Mouse (Mus musculus) hindbrain, embryonic 14.5 days (tissue): Measurements from ENCODE around the gene Parp12. TPM values are rescaled to one million over a fixed set of nuclear protein-coding genes. Genes with fewer than 3 reads are reported as not detected.

ENCODE experiments used
- ATAC-seq: fragments of 200-750 bp; cut with Nextera tagmentation; 2 replicates; pipeline ENCODE4 v1.8.0; 2017; ENCODE audit warnings: moderate number of reproducible peaks, mild to moderate bottlenecking, moderate TSS enrichment, moderate library complexity; ENCODE audit not compliant: low FRiP score
- DNase-seq: peaks from one replicate; pipeline ENCODE4 v3.0.0-alpha.2; 2015; ENCODE audit warnings: low spot score
- H3K27ac ChIP-seq: fragments of 300-500 bp; sonication (generic); 2 replicates; pipeline ENCODE4 v1.5.1; 2014; ENCODE audit warnings: mild to moderate bottlenecking, moderate library complexity
- H3K27me3 ChIP-seq: fragments of 300-500 bp; sonication (generic); 2 replicates; pipeline ENCODE4 v1.6.1; 2014; ENCODE audit warnings: mild to moderate bottlenecking, low read length, mixed read lengths; ENCODE audit not compliant: control insufficient read depth, insufficient read depth
- H3K36me3 ChIP-seq: fragments of 300-500 bp; sonication (generic); replicated peaks from 2 replicates; pipeline ENCODE4 v1.6.1; 2014; ENCODE audit not compliant: control insufficient read depth, insufficient read depth
- H3K4me1 ChIP-seq: fragments of 300-500 bp; sonication (generic); replicated peaks from 2 replicates; pipeline ENCODE4 v1.6.1; 2014; ENCODE audit warnings: antibody characterized with exemption, low read length, mixed read lengths; ENCODE audit not compliant: control insufficient read depth, insufficient read depth
- H3K4me2 ChIP-seq: fragments of 300-500 bp; sonication (generic); replicated peaks from 2 replicates; pipeline ENCODE4 v1.6.1; 2014; ENCODE audit warnings: mild to moderate bottlenecking, moderate library complexity
- H3K4me3 ChIP-seq: fragments of 300-500 bp; sonication (generic); replicated peaks from 2 replicates; pipeline ENCODE4 v1.5.1; 2014; ENCODE audit warnings: mild to moderate bottlenecking, low read length
- H3K9ac ChIP-seq: fragments of 300-500 bp; sonication (generic); 2 replicates; pipeline ENCODE4 v1.6.1; 2014
- H3K9me3 ChIP-seq: fragments of 300-500 bp; sonication (generic); 2 replicates; pipeline ENCODE4 v1.6.1; 2016; ENCODE audit warnings: low read length; ENCODE audit not compliant: control insufficient read depth
- WGBS: fragments of 180-500 bp; shearing (Covaris S2); extraction: QIAGEN DNeasy Blood & Tissue Kit; methylation state at CpG from one replicate; pipeline ENCODE4 v1.1.7; 2014; 5-methylcytosine and 5-hydroxymethylcytosine counted together
- polyA plus RNA-seq: library from polyadenylated mRNA; unstranded; fragments of >200 nt; fragmentation: Nextera tagmentation; extraction: Ambion mirVana; gene quantifications from 2 replicates; pipeline ENCODE4 v1.2.1, GENCODE M21; 2014

Gene Parp12
- polyA plus RNA-seq, 1 experiment from 2014 or later = 3.3 TPM

DNA sequence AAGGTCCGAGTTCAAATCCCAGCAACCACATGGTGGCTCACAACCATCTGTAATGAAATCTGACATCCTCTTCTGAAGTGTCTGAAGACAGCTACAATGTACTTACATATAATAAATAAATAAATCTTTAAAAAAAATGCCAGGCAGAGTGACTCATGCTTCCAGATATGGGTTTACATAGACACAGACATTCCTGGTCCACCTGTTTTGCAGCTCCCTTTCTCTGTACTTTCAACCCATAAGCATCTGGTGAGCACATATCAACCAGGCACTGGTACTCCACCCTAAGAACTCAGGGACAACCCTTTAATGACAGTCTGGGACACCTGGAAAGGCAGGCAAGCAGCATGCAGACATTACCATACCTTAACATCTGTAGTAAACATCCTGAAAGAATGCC is 2.7 kb downstream of the Parp12 start:
- no peak for ATAC-seq
- H3K4me1 ChIP-seq = no peaks in the 10 kb centered on the region
- WGBS = 82% methylated on average over 1 of the region's 1 CpGs

DNA sequence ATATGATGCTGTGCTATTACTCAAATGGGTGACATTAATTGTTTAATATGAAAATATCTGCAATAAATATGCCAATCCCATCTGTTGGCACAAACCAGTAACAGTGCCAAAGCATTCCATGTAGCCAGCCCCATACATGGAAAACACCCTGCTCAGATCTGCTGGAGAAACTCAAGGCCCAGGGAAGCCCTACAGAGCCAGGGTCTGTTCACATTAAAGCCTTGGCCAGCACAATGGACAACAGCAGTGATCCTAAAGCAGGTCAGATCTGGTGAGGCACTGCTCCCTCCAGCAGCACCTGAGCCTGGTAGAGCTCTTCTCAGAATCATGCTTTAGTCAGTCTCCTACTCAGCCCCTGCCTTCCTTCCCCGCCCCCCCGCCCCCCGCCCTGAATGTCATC is 5.0 kb downstream of the Parp12 start:
- WGBS = 75% methylated on average over 3 of the region's 3 CpGs
- H3K4me2 ChIP-seq = no peak overlapping the region
- no peak overlapping the region for H3K27ac ChIP-seq
- H3K9ac ChIP-seq = no peak overlapping the region
- H3K27me3 ChIP-seq = peaks cover 25% of the 10 kb centered on the region
- DNase-seq = no peak
- H3K4me3 ChIP-seq = no peak overlapping the region
- H3K36me3 ChIP-seq = no peaks in the 10 kb centered on the region
- H3K9me3 ChIP-seq = no peaks in the 10 kb centered on the region
- H3K4me1 ChIP-seq = no peaks in the 10 kb centered on the region
- no peak for ATAC-seq

More for the DNA sequence above, 2.7 kb downstream of the Parp12 start:
- Histone ChIP-seq H3K9me3 (0 out of 2 replicates have a peak, but pooled peaks cover 7% of the 10 kb centered on the region), H3K4me3 (no peak overlapping the region), H3K4me2 (no peak overlapping the region), H3K27ac (no peak overlapping the region), H3K27me3 (peaks cover 37% of the 10 kb centered on the region), H3K9ac (no peak overlapping the region), H3K36me3 (no peaks in the 10 kb centered on the region)
- DNase-seq = no peak

DNA sequence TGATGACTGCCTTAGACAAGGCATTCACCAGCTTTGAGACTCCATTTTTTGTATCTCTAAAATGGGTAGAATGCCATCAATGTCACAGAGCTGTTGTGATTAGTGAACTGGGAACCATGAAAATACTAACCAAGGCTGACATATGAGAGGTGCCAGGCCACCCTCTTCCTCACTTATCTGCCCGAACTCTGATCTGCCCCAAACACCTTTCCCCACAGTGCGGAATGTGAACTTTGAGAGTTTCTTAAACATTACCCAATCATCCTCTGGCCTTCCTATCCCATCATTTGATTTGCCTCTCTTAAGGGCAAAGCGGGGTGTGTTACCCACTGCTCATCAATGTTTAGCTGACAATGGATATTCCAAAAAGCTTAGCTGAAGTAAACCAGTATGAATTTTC is 5.4 kb downstream of the Parp12 start:
- Histone ChIP-seq H3K27me3 (peaks cover 23% of the 10 kb centered on the region), H3K9me3 (no peaks in the 10 kb centered on the region), H3K4me2 (no peak overlapping the region), H3K27ac (no peak overlapping the region), H3K9ac (no peak overlapping the region), H3K4me3 (no peak overlapping the region), H3K36me3 (no peaks in the 10 kb centered on the region), H3K4me1 (no peaks in the 10 kb centered on the region)
- ATAC-seq (no peak), DNase-seq (no peak)
- WGBS = 96% methylated on average over 3 of the region's 3 CpGs

DNA sequence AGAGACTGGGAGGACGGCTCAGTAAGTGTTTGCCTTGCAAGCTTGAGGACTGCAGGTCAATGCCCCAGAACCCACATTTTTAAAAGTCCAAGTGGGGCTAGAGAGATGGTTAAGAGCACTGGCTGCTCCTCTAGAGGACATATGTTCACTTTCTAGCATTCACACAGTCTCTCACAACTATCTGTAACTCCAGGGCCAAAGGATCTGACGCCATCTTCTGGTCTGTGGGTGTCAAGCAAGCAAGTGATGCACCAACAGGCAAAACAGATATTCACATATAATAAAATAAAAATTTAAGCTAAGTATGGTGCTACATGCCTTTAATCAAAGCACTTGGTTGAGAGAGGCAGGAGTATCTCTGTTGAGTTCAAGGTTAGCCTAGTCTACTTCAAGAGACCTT is 11.3 kb downstream of the Parp12 start:
- Histone ChIP-seq H3K4me2 (no peak overlapping the region), H3K9ac (no peak overlapping the region), H3K27ac (no peak overlapping the region), H3K9me3 (no peaks in the 10 kb centered on the region), H3K4me1 (no peaks in the 10 kb centered on the region), H3K36me3 (no peaks in the 10 kb centered on the region), H3K4me3 (no peak overlapping the region), H3K27me3 (no peaks in the 10 kb centered on the region)
- ATAC-seq (no peak), DNase-seq (no peak)
- WGBS = 57% methylated on average over 2 of the region's 2 CpGs

GRCm38 (mm10) chr6:39104631-39105030 is 13.5 kb downstream of the Parp12 start:
- Histone ChIP-seq H3K4me3 (no peak overlapping the region), H3K9me3 (no peaks in the 10 kb centered on the region), H3K36me3 (no peaks in the 10 kb centered on the region), H3K27me3 (no peaks in the 10 kb centered on the region), H3K4me1 (no peaks in the 10 kb centered on the region), H3K27ac (no peak overlapping the region), H3K9ac (no peak overlapping the region), H3K4me2 (no peak overlapping the region)
- ATAC-seq (no peak), DNase-seq (no peak)
- WGBS = 89% methylated on average over 4 of the region's 4 CpGs

DNA sequence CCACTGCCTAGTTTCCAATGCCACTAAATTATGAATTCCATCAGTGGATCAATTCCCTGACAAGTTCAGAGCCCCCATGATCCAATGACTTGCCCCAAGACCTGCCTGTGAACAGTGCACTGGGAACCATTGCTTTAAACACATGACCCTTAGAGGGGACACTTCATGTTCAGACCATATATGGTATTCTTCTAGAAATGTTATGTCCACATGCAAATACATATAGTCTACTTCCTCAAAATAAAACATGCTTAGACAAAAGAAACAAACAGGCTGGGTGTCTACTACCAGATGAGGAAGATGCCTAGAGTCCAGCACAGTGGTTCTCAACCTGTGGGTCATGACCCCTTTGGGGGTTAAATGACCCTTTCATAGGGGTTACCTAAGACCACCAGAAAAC is 41.7 kb downstream of the Parp12 start:
- Histone ChIP-seq H3K36me3 (no peaks in the 10 kb centered on the region), H3K9me3 (no peaks in the 10 kb centered on the region), H3K27ac (no peak overlapping the region), H3K4me1 (peaks cover 6% of the 10 kb centered on the region), H3K9ac (no peak overlapping the region), H3K4me2 (no peak overlapping the region), H3K27me3 (no peaks in the 10 kb centered on the region), H3K4me3 (no peak overlapping the region)
- no peak for ATAC-seq
- DNase-seq = no peak

DNA sequence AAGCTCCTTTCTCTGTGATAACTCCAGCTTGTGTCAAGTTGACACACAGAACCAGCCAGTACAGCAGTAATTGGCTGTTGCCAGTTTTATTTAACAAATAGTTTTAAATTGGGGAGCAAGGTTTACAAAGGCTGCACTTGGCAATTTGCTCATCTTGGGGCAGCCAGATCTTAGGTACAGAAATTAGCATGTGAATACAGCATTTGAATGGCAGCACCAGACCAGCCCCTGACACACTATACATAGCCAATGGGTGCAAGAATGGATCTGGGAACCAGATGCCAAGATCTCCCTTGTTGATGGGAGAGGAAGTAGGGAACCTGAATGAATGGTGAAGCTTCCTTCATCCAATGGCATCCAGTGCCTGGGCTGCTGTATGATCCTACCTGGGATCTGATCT is 44.0 kb downstream of the Parp12 start:
- H3K4me2 ChIP-seq = no peak overlapping the region

GRCm38 (mm10) chr6:39072664-39073063 is 45.5 kb downstream of the Parp12 start:
- no peak for DNase-seq
- Histone ChIP-seq H3K4me3 (no peak overlapping the region), H3K4me1 (peaks cover 6% of the 10 kb centered on the region), H3K9me3 (no peaks in the 10 kb centered on the region), H3K27ac (no peak overlapping the region), H3K36me3 (no peaks in the 10 kb centered on the region), H3K9ac (no peak overlapping the region), H3K4me2 (no peak overlapping the region), H3K27me3 (no peaks in the 10 kb centered on the region)
- no peak for ATAC-seq
- 40% methylated on average over 5 of the region's 5 CpGs for WGBS

More for the DNA sequence above, 44.0 kb downstream of the Parp12 start:
- H3K9ac ChIP-seq = no peak overlapping the region
- H3K36me3 ChIP-seq = no peaks in the 10 kb centered on the region
- DNase-seq = no peak
- H3K27me3 ChIP-seq = no peaks in the 10 kb centered on the region
- H3K9me3 ChIP-seq = no peaks in the 10 kb centered on the region
- H3K4me1 ChIP-seq = peaks cover 6% of the 10 kb centered on the region
- H3K4me3 ChIP-seq = no peak overlapping the region
- no peak for ATAC-seq
- H3K27ac ChIP-seq = no peak overlapping the region

- no peaks in the 10 kb centered on the region for H3K4me1 ChIP-seq
- peak; percentile 84 for ATAC-seq
- no peak overlapping the region for H3K4me3 ChIP-seq
- 43% methylated on average over 12 of the region's 12 CpGs for WGBS
- H3K4me2 ChIP-seq = no peak overlapping the region
- no peak overlapping the region; the same call in 1 of the 2 replicates for H3K9ac ChIP-seq
- DNase-seq = peak; percentile 96
- H3K36me3 ChIP-seq = no peaks in the 10 kb centered on the region
- H3K27ac ChIP-seq = no peak overlapping the region
- no peaks in the 10 kb centered on the region for H3K27me3 ChIP-seq
- no peaks in the 10 kb centered on the region for H3K9me3 ChIP-seq
Observed at GRCm38 (mm10) chr6:39066935-39067578, 51.1 kb downstream of the Parp12 start.

- Histone ChIP-seq H3K9me3 (no peaks in the 10 kb centered on the region), H3K9ac (no peak overlapping the region), H3K27ac (no peak overlapping the region), H3K27me3 (no peaks in the 10 kb centered on the region), H3K36me3 (no peaks in the 10 kb centered on the region), H3K4me1 (peaks cover 6% of the 10 kb centered on the region), H3K4me3 (no peak overlapping the region), H3K4me2 (no peak overlapping the region)
- ATAC-seq (no peak), DNase-seq (no peak)
- 56% methylated on average over 2 of the region's 2 CpGs for WGBS
Observed at GRCm38 (mm10) chr6:39063541-39063940, 54.6 kb downstream of the Parp12 start.
